Mouse (Mus musculus) heart, adult 18-20 months (tissue): Measurements from ENCODE around the gene Atf6. TPM values are rescaled to one million over a fixed set of nuclear protein-coding genes. Genes with fewer than 3 reads are reported as not detected.

Source experiments
- DNase-seq, 2 experiments: peaks; one replicate each; pipeline ENCODE4 v3.0.0; 2021 to 2022; ENCODE audit warnings: mixed read lengths in 1 of 2
- total RNA-seq, 2 experiments: library from RNA; stranded (reverse); gene quantifications; 2 replicates each; pipeline ENCODE4 v1.2.3; 2021

Gene Atf6
- total RNA-seq, 2 experiments from 2014 or later: 66.1 to 66.3 TPM

DNA sequence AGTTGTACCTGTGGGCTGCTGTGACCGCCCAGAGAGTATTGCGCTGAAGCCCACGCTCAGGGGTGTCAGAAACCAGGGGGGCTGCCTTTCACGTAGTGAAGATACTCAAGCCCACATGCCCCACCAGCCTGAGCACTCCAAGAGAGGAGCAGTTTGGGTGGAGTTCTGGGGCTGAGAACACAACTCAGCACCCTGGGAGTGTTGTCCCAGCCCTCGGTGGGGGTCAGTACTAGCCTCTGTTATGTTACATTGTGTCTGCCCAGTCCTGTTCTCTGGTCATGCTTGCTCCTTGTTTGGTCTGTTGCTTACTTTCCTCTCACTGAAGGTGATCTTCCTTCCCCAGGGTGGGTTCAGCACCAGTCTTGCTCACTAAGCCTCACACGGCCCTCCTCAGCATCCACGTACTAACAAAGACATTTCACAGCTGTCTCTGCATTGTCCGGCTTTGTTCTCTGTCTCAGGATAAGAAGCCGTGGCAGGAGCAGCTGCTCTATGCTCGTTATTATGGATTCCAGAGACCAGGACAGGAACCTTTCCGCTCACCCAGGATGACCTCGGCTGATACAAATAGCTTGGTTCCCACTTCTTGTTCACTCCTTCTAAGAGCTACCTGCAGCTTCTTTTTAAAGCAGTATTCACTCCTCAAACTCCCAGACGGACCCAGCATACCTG is 209.8 kb downstream of the Atf6 start:
- DNase-seq: no peak

DNA sequence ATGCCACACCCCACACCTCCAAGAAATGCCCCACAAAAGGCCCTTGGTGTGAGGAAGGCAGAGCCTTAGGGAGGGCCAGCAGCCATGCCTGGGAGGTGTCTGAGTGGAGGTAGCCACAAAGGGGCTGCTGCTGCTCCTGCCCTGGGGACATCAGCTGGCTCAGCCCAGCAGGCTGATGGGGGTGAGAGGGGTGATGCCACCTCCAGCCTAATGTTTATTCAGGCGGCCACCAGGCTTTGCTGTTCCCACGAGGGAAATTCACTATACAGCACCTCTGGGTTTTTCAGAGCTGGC is 210.4 kb downstream of the Atf6 start:
- no peak for DNase-seq

DNA sequence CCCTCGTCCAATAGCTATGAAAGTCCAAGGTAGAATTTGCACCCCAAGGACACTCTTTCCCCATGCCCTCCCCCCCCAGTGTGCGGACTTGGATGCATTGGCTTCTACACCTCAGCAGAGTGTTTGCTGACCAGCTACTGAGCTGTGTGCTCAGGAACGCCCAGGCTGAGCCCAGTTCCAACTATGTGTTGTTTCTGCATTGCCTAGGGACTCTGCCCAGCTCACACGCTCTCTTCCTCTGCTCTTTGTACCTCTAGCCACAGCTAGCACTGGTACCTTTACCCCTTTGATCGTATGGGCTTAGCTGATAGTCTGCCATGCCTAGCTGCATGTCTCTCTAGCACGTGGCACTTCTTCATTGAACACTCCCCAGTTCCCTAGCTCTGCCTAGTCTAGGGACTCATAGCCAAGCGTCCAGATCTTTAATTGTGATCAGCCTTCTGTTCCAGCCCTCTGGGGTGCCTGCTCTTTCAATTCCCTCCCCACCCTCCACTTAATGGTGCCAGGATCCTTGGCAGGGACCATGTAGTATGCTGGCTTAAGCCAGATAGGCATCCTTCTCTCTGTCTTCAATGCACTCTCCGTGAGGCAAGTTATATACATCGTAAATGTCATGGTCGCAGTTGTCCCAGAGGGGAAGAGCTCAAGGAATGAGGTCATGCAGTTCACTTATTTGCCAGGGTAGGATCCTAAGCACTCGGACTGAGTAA is 210.9 kb downstream of the Atf6 start:
- DNase-seq: no peak

DNA sequence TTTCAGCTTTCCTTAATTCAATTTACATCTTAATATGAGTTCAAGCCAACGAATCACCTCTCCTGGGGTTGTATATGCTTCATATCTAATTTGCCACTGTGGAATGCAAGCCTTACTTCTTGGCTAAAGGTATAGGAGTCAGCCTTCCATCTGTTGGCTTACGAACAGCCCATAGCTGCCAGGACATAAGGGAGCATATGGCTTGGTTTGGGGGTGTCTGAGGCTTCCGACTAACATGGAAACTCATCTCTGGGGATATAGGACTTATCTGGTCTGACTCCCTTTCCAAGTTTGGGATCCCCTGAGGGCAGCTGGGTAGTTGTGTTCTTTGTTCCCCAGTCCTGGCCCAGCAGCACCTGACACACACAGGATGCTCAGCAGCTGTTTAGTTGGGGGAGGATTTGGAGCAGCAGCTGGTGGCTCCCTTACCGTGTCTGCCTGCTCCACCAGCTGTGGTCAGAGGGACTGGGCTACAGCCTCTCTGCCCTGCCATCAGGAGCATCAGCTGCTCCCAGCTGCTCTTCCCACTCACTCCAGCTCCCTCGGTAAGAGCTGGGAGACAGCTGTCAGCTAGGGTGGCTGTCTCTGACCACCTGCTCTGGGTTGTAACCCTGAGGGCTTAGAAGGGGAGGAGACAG is 212.2 kb downstream of the Atf6 start:
- peak in 1 of 2 experiments; percentile 71 for DNase-seq

Other genes with a start within 250 kb of the Atf6 start
- 10 to 100 TPM; 11.8 to 14.8 TPM for gene Olfml2b, start 223.2 kb downstream of the Atf6 start, total RNA-seq
- under 1 TPM; 0.45 to 0.49 TPM for gene Gm26620, start 17.3 kb upstream of the Atf6 start, total RNA-seq
- 1 to 10 TPM; 8.1 to 8.3 TPM for gene Dusp12, start 17.8 kb upstream of the Atf6 start, total RNA-seq
- not detected for gene Fcrlb, start 45.2 kb upstream of the Atf6 start, total RNA-seq
- 1 to 10 TPM in 1 of 2 experiments, under 1 TPM in 1; 0.22 to 2.7 TPM for gene Fcrla, start 59.8 kb upstream of the Atf6 start, total RNA-seq
- 1 to 10 TPM; 6.8 to 7.3 TPM for gene Fcgr2b, start 108.8 kb upstream of the Atf6 start, total RNA-seq
- gene Fcgr4, start 151.1 kb upstream of the Atf6 start, total RNA-seq: under 1 TPM; 0.35 to 0.59 TPM
- gene Fcgr3, start 197.2 kb upstream of the Atf6 start, total RNA-seq: 10 to 100 TPM; 12.7 to 12.9 TPM
- gene Cfap126, start 246.1 kb upstream of the Atf6 start, total RNA-seq: 1 to 10 TPM in 1 of 2 experiments, under 1 TPM in 1; 0.60 to 1.4 TPM